Mouse (Mus musculus): ENCODE measurements around the gene Gm8122. TPM values are rescaled to one million over a fixed set of nuclear protein-coding genes. Genes with fewer than 3 reads are reported as not detected.
"Not testable (repeated sequence)": the region's sequence is repeated elsewhere in the genome, so short reads cannot be mapped to it uniquely, and the experiment has no call there.

Gm8122 gene
- not detected for polyA plus RNA-seq (2012; fragmentation: generic; extraction: Trizol)
- long read RNA-seq, experiment 1 = 0 reads
- long read RNA-seq, experiment 2 = 0 reads

DNA sequence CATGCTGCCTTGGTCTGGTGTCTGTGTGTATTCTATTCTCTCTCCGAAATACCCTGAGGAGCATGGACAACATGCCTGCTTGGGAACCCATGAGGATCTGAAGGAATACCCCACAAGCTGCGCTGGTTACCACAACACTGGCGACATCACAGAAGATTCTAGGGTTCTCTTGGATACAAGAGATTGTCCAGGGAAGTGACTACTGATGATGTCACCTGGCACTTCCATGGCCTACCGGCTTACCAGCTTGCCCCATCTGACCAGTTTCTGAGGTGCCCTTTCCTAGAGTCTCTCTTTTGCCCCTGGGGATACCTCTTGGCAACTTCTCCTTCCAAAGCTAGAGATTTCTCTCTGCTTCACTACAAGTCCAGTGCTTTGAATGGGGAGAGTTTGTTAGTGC lies at the start of gene Gm8122:
Gm8122 (minus strand) TSS at position 101 of the 400 bp plus-strand sequence.
- H3K36me3 ChIP-seq (ENCODE audit: control insufficient read depth, insufficient read depth); H3K27me3 ChIP-seq (ENCODE audit: control insufficient read depth, insufficient read depth, insufficient read length); H3K4me3 ChIP-seq (ENCODE audit: insufficient read depth, poor library complexity, severe bottlenecking); H3K79me2 ChIP-seq (ENCODE audit: control insufficient read depth, insufficient read depth); H3K79me3 ChIP-seq (ENCODE audit: low read depth); H3ac ChIP-seq (ENCODE audit: control insufficient read depth, insufficient read length, low read depth): not testable (repeated sequence)

GRCm38 (mm10) chr14:43278681-43279080 lies 43.6 kb upstream of the Gm8122 start:
- H3K36me3 ChIP-seq (ENCODE audit: control insufficient read depth, insufficient read depth); H3K4me3 ChIP-seq (ENCODE audit: insufficient read depth, poor library complexity, severe bottlenecking); H3K79me2 ChIP-seq (ENCODE audit: control insufficient read depth, insufficient read depth); H3K27me3 ChIP-seq (ENCODE audit: control insufficient read depth, insufficient read depth, insufficient read length); H3ac ChIP-seq (ENCODE audit: control insufficient read depth, insufficient read length, low read depth); H3K79me3 ChIP-seq (ENCODE audit: low read depth): not testable (repeated sequence)

DNA sequence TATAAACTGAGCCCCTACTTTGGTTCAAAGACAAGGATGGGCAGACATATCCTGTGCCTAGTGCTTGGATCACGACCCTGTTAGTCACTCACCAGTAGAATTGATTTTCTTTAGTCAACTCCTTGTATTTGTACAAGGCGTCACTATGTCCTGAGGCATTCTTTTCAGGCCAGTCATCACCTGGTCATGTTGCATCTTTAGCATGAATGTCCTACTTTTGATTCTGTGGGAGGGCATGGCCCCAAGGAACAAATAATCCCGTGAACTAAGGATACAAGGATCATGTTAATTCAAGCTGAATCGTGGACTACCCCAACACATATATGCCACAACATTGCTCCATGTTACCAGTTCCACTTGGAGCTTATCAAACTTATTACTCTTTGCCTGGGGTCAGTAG lies 43.0 kb upstream of the Gm8122 start:
- H3K79me2 ChIP-seq (ENCODE audit: control insufficient read depth, insufficient read depth); H3K79me3 ChIP-seq (ENCODE audit: low read depth); H3ac ChIP-seq (ENCODE audit: control insufficient read depth, insufficient read length, low read depth): not testable (repeated sequence)

GRCm38 (mm10) chr14:43277468-43277867 lies 42.4 kb upstream of the Gm8122 start:
- H3K4me3 ChIP-seq (ENCODE audit: insufficient read depth, poor library complexity, severe bottlenecking); H3K27me3 ChIP-seq (ENCODE audit: control insufficient read depth, insufficient read depth, insufficient read length); H3K79me3 ChIP-seq (ENCODE audit: low read depth); H3ac ChIP-seq (ENCODE audit: control insufficient read depth, insufficient read length, low read depth); H3K79me2 ChIP-seq (ENCODE audit: control insufficient read depth, insufficient read depth); H3K36me3 ChIP-seq (ENCODE audit: control insufficient read depth, insufficient read depth): not testable (repeated sequence)

More for the DNA sequence above, 43.0 kb upstream of the Gm8122 start:
- not testable (repeated sequence) for H3K27me3 ChIP-seq (ENCODE audit: control insufficient read depth, insufficient read depth, insufficient read length); H3K36me3 ChIP-seq (ENCODE audit: control insufficient read depth, insufficient read depth); H3K4me3 ChIP-seq (ENCODE audit: insufficient read depth, poor library complexity, severe bottlenecking)

DNA sequence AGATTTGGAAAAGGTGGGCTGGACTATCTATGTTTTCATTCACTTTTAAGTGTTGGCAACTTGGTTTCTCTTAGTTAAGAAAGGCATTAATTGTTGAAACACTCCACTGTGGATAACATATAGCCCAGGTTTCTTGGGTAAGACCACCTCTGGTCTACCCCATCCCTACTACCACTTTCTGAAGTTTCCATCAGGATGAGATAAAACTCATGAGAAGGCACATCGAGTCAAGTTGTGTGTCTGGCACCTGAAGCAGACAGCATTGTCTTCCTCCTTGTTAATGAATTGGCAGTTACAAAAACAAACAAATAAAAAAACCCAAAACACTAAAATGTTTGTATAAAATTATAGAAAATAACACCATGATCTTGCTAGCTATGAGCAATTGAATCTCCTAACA lies 40.6 kb upstream of the Gm8122 start:
- H3ac ChIP-seq (ENCODE audit: control insufficient read depth, insufficient read length, low read depth); H3K36me3 ChIP-seq (ENCODE audit: control insufficient read depth, insufficient read depth); H3K79me3 ChIP-seq (ENCODE audit: low read depth); H3K27me3 ChIP-seq (ENCODE audit: control insufficient read depth, insufficient read depth, insufficient read length); H3K79me2 ChIP-seq (ENCODE audit: control insufficient read depth, insufficient read depth); H3K4me3 ChIP-seq (ENCODE audit: insufficient read depth, poor library complexity, severe bottlenecking): not testable (repeated sequence)

DNA sequence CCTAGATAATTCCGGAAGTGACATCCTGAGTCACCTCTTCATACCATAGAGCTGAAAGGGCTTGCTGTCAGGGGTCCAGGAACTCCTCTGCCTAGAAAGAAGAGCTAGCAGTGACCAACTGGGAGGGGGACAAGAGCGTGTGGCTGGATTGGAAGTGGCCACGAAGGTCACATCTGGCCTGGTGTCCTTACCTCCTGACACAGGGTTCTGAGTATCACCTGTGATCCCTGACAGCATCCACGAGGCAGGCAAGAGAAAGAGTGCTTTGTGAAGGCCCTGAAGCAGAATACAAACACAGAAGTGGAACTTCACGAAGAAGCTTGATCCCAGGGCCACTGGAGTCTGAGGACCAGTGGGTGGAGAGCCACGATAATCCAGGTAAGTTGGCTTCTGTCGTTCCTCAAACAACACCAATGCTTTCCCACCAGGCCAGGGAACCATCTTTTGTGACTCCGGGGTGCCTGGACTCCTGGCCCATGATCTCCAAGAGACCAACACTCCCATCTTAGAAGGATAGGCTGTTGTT lies 39.9 kb upstream of the Gm8122 start, which contains the start of gene Gm9732:
Gm9732 (plus strand) TSS at position 51 of the 526 bp plus-strand sequence.
- not testable (repeated sequence) for H3K79me2 ChIP-seq (ENCODE audit: control insufficient read depth, insufficient read depth); H3K79me3 ChIP-seq (ENCODE audit: low read depth); H3K36me3 ChIP-seq (ENCODE audit: control insufficient read depth, insufficient read depth); H3ac ChIP-seq (ENCODE audit: control insufficient read depth, insufficient read length, low read depth); H3K27me3 ChIP-seq (ENCODE audit: control insufficient read depth, insufficient read depth, insufficient read length)
- H3K4me3 ChIP-seq (ENCODE audit: insufficient read depth, poor library complexity, severe bottlenecking) = peak within 1 kb of the TSS; percentile 26

GRCm38 (mm10) chr14:43273161-43273560 lies 38.1 kb upstream of the Gm8122 start:
- H3K4me3 ChIP-seq (ENCODE audit: insufficient read depth, poor library complexity, severe bottlenecking); H3K27me3 ChIP-seq (ENCODE audit: control insufficient read depth, insufficient read depth, insufficient read length); H3ac ChIP-seq (ENCODE audit: control insufficient read depth, insufficient read length, low read depth); H3K79me3 ChIP-seq (ENCODE audit: low read depth); H3K79me2 ChIP-seq (ENCODE audit: control insufficient read depth, insufficient read depth); H3K36me3 ChIP-seq (ENCODE audit: control insufficient read depth, insufficient read depth): not testable (repeated sequence)

DNA sequence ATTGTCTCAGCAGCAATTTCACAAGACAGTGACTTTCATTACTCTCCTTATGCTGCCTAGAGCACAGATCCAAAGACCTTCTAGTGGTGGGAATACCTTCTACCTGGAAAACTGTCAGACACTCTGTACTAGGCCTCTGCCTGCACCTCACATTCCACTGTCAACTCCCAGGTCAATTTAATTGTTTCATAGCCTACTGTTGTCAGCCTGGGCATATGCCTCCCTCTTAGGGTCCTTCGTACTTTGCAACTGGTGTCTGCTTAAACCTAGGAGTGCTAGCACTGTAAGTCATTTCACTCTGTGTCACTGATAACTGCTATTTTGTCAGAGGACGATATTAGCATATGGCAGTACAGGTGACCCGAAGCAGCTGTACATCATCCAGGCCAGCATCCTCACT lies 34.1 kb upstream of the Gm8122 start:
- not testable (repeated sequence) for H3K79me3 ChIP-seq (ENCODE audit: low read depth); H3K36me3 ChIP-seq (ENCODE audit: control insufficient read depth, insufficient read depth); H3K79me2 ChIP-seq (ENCODE audit: control insufficient read depth, insufficient read depth); H3ac ChIP-seq (ENCODE audit: control insufficient read depth, insufficient read length, low read depth); H3K27me3 ChIP-seq (ENCODE audit: control insufficient read depth, insufficient read depth, insufficient read length); H3K4me3 ChIP-seq (ENCODE audit: insufficient read depth, poor library complexity, severe bottlenecking)

- H3ac ChIP-seq (ENCODE audit: control insufficient read depth, insufficient read length, low read depth); H3K79me2 ChIP-seq (ENCODE audit: control insufficient read depth, insufficient read depth); H3K27me3 ChIP-seq (ENCODE audit: control insufficient read depth, insufficient read depth, insufficient read length); H3K4me3 ChIP-seq (ENCODE audit: insufficient read depth, poor library complexity, severe bottlenecking); H3K79me3 ChIP-seq (ENCODE audit: low read depth); H3K36me3 ChIP-seq (ENCODE audit: control insufficient read depth, insufficient read depth): not testable (repeated sequence)
Observed at GRCm38 (mm10) chr14:43268521-43269084, 33.5 kb upstream of the Gm8122 start.

GRCm38 (mm10) chr14:43263421-43263820 lies 28.3 kb upstream of the Gm8122 start:
- not testable (repeated sequence) for H3K79me2 ChIP-seq (ENCODE audit: control insufficient read depth, insufficient read depth); H3K27me3 ChIP-seq (ENCODE audit: control insufficient read depth, insufficient read depth, insufficient read length); H3K36me3 ChIP-seq (ENCODE audit: control insufficient read depth, insufficient read depth); H3ac ChIP-seq (ENCODE audit: control insufficient read depth, insufficient read length, low read depth); H3K4me3 ChIP-seq (ENCODE audit: insufficient read depth, poor library complexity, severe bottlenecking); H3K79me3 ChIP-seq (ENCODE audit: low read depth)

GRCm38 (mm10) chr14:43258349-43258748 lies 23.2 kb upstream of the Gm8122 start, which contains the start of gene Gm8126:
Gene Gm8126 (plus strand): TSS chr14:43258649.
- not testable (repeated sequence) for H3K27me3 ChIP-seq (ENCODE audit: control insufficient read depth, insufficient read depth, insufficient read length); H3K79me2 ChIP-seq (ENCODE audit: control insufficient read depth, insufficient read depth); H3K79me3 ChIP-seq (ENCODE audit: low read depth); H3ac ChIP-seq (ENCODE audit: control insufficient read depth, insufficient read length, low read depth); H3K4me3 ChIP-seq (ENCODE audit: insufficient read depth, poor library complexity, severe bottlenecking); H3K36me3 ChIP-seq (ENCODE audit: control insufficient read depth, insufficient read depth)

DNA sequence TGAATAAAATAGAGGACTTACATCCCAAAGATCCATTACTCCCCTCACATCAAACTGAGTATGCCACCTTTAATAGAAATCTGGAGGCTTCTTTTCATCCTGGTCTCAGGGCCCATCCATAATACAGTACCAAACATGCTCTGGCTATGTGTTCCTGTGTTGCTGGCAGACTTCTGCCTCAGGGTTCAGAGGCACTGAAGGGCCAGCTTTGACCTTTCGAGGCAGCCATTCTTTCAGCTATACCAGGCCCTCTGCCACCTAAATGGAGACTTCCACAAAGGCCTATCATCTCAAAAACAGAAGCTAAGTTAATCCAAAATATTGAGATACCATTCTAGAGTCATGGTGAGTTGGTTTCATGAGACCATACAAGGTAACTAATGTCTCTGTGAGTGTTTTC lies 21.4 kb upstream of the Gm8122 start:
- H3K27me3 ChIP-seq (ENCODE audit: control insufficient read depth, insufficient read depth, insufficient read length); H3ac ChIP-seq (ENCODE audit: control insufficient read depth, insufficient read length, low read depth); H3K79me2 ChIP-seq (ENCODE audit: control insufficient read depth, insufficient read depth); H3K36me3 ChIP-seq (ENCODE audit: control insufficient read depth, insufficient read depth); H3K4me3 ChIP-seq (ENCODE audit: insufficient read depth, poor library complexity, severe bottlenecking); H3K79me3 ChIP-seq (ENCODE audit: low read depth): not testable (repeated sequence)
